Mouse (Mus musculus): ENCODE measurements around the gene Hist1h4n.
"Not testable (repeated sequence)": the region's sequence is repeated elsewhere in the genome, so short reads cannot be mapped to it uniquely, and the experiment has no call there.

Gene Hist1h4n

GRCm38 (mm10) chr13:21831418-21832394 lies at the start of gene Hist1h4n:
TSS of gene Hist1h4n (minus strand) at chr13:21832196.
- DNase-seq (ENCODE audit: low read depth, low spot score), result not testable (repeated sequence)

- no peak for DNase-seq (ENCODE audit: low read depth, low spot score)
These were observed 48.7 kb upstream of the Hist1h4n start for GRCm38 (mm10) chr13:21880735-21881134.

DNA sequence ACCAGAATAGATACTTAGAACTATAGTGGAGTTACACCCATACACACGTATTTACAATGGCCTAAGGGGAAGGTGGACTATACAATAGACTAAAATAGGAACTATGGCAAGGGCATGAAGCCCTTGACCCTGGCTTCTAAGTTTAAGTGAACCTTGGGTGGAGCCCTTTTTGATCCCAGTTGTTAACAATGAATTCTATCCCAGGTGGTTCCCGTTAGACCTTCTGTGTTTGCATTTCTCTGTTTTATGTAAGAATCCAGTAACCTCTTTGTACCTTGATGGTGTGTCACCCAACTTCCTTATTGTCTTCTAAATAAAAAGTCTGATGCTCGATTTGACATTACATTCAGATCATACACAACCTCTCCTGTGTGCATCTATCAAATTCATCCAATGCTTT lies 33.5 kb upstream of the Hist1h4n start:
- not testable (repeated sequence) for DNase-seq (ENCODE audit: low read depth, low spot score)

DNA sequence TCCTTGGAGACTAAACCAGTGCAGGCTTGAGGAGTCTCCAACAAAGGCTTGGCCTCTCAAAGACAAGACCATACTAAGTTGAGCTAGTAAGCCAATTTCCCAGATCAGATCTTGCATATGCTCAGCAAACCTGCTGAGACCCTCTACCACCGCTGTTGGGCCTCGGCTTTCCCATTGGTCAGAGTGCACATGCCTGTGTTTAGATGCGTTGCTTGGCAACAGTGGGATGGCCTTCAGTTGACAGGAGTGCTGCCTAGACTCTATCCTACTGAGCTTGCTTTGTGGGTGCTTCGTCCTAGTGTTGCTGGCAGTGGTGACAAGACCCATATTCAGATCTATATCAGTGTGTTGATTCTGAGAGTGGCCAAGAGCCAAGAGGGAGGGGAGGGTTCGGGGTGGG lies 29.6 kb upstream of the Hist1h4n start:
- DNase-seq (ENCODE audit: low read depth, low spot score), result no peak

DNA sequence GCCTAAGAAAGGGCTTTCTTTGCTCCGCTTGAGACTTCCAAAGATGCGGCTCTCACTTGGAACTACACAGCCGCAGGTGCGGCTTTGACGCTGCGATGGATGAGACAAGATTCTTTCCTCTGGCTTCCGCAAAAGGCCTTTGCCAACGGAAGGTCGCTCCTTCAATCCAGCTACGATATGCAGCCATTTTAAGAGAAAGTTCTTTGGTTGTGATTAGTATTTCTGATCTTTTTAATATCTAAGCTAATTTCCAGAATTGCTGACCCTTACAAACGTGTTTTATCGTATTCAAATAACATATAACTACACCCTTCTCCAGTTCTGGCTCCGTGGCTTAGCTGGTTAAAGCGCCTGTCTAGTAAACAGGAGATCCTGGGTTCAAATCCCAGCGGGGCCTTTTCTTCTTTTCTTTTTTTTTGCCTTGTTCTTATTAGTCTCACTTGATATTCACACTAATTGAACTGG lies 23.7 kb upstream of the Hist1h4n start:
- DNase-seq (ENCODE audit: low read depth, low spot score), result peak; percentile 86

- DNase-seq (ENCODE audit: low read depth, low spot score), result peak; percentile 89
These were observed 23.1 kb upstream of the Hist1h4n start for GRCm38 (mm10) chr13:21855146-21855545.

GRCm38 (mm10) chr13:21852215-21852945 lies 20.4 kb upstream of the Hist1h4n start:
- DNase-seq (ENCODE audit: low read depth, low spot score), result peak; percentile 61

DNA sequence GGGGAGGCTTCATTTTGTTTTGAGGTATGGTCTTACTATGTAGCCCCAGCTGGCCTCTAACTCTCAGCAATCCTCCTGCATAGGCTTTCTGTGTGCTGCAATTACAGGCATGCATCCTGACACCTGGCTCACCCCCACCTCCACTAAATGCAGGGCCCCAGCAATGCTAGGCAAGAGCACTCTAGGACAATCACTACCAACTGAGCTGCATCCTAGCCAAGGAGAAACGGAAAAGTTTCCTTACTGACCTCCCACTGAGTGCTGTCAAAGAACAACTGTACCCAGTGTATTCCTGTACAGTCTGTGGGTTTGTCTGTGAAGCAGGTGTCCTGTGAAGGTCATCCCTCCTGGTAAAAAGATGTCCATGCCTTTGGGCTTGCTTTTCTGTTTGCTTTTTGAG lies 18.7 kb upstream of the Hist1h4n start:
- DNase-seq (ENCODE audit: low read depth, low spot score), result not testable (repeated sequence)

DNA sequence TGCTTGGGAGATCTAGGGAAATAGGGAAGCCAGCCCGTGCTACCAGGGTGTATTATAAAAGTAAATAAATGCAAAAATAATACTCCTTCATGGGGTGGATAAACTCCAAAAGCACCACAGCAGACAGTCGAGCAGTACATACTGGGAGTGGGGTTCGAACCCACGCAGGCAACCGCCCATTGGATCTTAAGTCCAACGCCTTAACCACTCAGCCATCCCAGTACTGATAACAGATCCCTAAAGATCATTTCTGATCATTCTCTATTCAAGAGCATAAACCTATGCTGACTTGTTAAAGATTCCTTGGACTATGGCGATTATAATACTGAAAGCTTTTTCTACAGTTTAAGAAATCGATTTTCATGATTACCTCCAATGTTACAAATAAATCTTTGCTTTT lies 15.9 kb upstream of the Hist1h4n start:
- DNase-seq (ENCODE audit: low read depth, low spot score), result peak; percentile 80

GRCm38 (mm10) chr13:21846356-21846755 lies 14.4 kb upstream of the Hist1h4n start:
- DNase-seq (ENCODE audit: low read depth, low spot score), result not testable (repeated sequence)

GRCm38 (mm10) chr13:21840508-21840907 lies 8.5 kb upstream of the Hist1h4n start:
- DNase-seq (ENCODE audit: low read depth, low spot score), result not testable (repeated sequence)

DNA sequence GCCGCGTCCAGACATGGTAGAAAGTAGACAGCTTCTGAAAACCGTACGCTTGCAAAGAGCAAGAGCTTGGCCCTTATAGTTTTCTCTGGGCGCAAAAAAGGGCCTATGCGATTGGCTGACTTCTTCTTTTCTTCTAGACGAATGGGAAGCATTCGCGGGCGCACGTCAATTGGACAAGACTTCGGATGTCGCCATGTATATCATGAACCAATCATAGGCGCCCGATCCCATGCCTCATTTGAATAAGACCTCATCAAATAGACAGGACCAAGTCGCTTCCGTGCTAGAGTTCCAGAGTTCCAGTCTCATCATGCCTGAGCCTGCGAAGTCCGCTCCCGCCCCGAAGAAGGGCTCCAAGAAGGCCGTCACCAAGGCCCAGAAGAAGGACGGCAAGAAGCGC lies 1.5 kb upstream of the Hist1h4n start, which contains the start of the genes Hist1h2ap and Hist1h2br:
Gene Hist1h2ap, minus strand, starts transcription at position 47 of the 400 bp plus-strand sequence.
Gene Hist1h2br, plus strand, starts transcription at position 283 of the 400 bp plus-strand sequence.
- DNase-seq (ENCODE audit: low read depth, low spot score), result not testable (repeated sequence)

GRCm38 (mm10) chr13:21830344-21830743 lies 1.7 kb downstream of the Hist1h4n start:
- DNase-seq (ENCODE audit: low read depth, low spot score), result no peak

- DNase-seq (ENCODE audit: low read depth, low spot score), result no peak
These were observed 3.5 kb downstream of the Hist1h4n start for GRCm38 (mm10) chr13:21828511-21828910.

DNA sequence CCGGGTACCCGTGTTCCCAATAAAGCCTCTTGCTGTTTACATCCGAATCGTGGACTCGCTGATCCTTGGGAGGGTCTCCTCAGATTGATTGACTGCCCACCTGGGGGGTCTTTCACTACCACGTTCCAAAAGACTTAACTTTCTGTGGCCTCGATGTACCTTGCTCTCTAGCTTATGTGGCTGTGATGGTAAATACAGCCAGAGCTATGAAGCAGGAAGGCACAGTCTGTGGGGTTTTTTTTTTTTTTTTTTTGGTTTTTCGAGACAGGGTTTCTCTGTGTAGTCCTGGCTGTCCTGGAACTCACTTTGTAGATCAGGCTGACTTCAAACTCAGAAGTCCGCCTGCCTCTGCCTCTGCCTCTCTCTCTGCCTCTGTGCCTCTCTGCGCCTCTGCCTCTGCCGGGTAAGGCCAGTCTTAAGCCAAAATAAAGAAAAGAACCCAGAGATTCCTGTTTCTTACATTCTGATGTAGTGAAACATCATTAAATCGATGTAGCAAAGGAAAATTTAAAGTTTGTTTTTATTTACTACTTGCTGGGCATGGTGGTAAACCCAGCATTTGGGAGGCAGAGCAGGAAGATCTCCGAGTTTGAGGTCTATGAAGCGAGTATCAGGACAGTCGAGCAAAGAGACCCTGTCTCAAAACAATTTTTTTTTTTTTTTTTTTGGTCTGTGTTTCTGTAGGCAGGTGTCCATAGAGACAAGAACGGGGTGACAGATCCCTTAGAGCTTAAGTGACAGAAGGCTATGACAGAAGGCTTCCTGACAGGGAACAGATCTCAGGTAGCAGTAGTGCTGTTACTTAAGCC lies 11.7 kb downstream of the Hist1h4n start:
- DNase-seq (ENCODE audit: low read depth, low spot score), result not testable (repeated sequence)

GRCm38 (mm10) chr13:21812092-21812491 lies 19.9 kb downstream of the Hist1h4n start:
- not testable (repeated sequence) for DNase-seq (ENCODE audit: low read depth, low spot score)

GRCm38 (mm10) chr13:21811539-21811938 lies 20.5 kb downstream of the Hist1h4n start, which contains the start of gene Hist1h4m:
TSS of gene Hist1h4m (plus strand) at chr13:21811746.
- DNase-seq (ENCODE audit: low read depth, low spot score), result not testable (repeated sequence)

DNA sequence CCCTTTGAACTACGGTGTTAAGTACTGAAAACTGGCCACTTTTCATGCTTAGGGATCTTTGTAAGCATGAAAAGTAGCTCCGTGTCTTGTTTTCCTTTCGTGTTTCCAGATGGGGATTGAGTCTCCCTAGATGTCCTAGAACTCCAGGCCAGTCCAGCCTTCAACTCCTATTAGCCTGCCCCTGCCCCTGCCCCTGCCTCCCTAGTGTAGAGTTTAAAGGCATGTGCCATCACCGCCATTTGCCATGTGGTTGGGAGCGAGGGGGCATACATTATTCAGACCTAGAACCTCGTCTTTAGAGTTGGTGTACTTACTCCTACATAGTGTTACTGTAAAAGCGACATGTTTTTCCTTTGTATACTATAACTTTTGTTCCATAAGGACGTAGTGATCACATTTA lies 20.9 kb downstream of the Hist1h4n start:
- not testable (repeated sequence) for DNase-seq (ENCODE audit: low read depth, low spot score)

DNA sequence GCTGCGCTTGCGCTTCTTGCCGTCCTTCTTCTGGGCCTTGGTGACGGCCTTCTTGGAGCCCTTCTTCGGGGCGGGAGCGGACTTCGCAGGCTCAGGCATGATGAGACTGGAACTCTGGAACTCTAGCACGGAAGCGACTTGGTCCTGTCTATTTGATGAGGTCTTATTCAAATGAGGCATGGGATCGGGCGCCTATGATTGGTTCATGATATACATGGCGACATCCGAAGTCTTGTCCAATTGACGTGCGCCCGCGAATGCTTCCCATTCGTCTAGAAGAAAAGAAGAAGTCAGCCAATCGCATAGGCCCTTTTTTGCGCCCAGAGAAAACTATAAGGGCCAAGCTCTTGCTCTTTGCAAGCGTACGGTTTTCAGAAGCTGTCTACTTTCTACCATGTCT lies 21.9 kb downstream of the Hist1h4n start, which contains the start of the genes Hist1h2bq and Hist1h2ao:
Gene Hist1h2bq, minus strand, starts transcription at position 125 of the 400 bp plus-strand sequence.
Gene Hist1h2ao, plus strand, starts transcription at position 393 of the 400 bp plus-strand sequence.
- not testable (repeated sequence) for DNase-seq (ENCODE audit: low read depth, low spot score)

GRCm38 (mm10) chr13:21803058-21803457 lies 28.9 kb downstream of the Hist1h4n start:
- not testable (repeated sequence) for DNase-seq (ENCODE audit: low read depth, low spot score)

DNA sequence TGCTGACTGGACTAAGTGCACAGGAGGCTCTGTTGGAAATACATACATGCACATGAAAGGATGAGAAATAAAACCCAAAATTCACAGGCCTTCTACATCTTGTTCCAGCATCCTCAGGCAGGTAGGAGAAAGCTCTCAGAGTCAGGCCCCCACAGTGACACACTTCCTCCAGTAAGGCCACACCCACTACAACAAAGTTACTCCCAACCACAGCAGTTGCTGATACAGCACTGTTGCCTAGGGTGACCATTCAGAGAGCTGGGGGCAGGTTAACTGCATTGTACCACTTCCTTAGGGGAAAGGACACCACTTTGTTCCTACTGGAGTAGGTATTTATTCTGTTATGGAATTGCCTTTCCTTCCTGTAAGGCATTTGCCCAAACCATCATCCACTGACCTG lies 34.8 kb downstream of the Hist1h4n start:
- DNase-seq (ENCODE audit: low read depth, low spot score), result not testable (repeated sequence)
